Mouse (Mus musculus): Measurements from ENCODE around the gene Rpl26. TPM values are rescaled to one million over a fixed set of nuclear protein-coding genes. Genes with fewer than 3 reads are reported as not detected.
A peak's percentile ranks its signal among the peaks of the same experiment; 100 is the strongest.

The Rpl26 gene
- polyA plus RNA-seq, 1 experiment from 2014 or later, result 1,103 TPM

DNA sequence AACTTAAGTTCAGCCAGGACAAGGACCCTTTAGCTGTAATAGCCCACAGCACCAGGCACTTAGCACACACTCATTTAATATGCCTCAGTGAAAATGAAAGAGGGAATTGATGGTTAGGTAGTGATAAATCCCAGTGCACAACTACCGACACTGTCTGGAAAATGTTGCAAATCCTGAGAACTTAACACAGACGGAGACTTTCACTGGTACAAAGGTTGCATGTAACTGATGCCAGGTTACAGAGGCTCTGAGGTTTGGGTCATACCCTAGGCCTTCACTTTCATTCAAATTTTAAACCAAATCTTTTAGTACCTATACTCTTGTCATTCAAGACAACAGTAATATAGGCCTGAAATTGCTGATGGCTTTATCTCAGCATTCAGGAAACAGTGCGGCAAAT is 44.1 kb upstream of the Rpl26 start:
- no peak for DNase-seq
- H3K4me3 ChIP-seq (ENCODE audit: low read depth, low read length), result no peak overlapping the region
- no peak for TF ChIP-seq CTCF (IDR thresholded peaks at IDR 0.05; ENCODE audit: low read depth)
- ATAC-seq (ENCODE audit: insufficient read depth), result no peak
- no peak overlapping the region for H3K9ac ChIP-seq
- no peak overlapping the region for H3K4me2 ChIP-seq
- no peaks in the 10 kb centered on the region for H3K27me3 ChIP-seq (ENCODE audit: insufficient read depth, low read length)
- WGBS, result 87% methylated on average over 3 of the region's 3 CpGs
- no peaks in the 10 kb centered on the region for H3K9me3 ChIP-seq (ENCODE audit: low read depth, low read length)
- H3K36me3 ChIP-seq (ENCODE audit: insufficient read depth), result no peaks in the 10 kb centered on the region
- H3K27ac ChIP-seq (ENCODE audit: low read depth), result no peak overlapping the region
- H3K4me1 ChIP-seq (ENCODE audit: insufficient read depth), result peaks cover 4% of the 10 kb centered on the region; the same call in 1 of the 2 replicates

- H3K4me1 ChIP-seq (ENCODE audit: insufficient read depth), result 0 out of 2 replicates have a peak, but pooled peaks cover 3% of the 10 kb centered on the region
Observed at GRCm38 (mm10) chr11:68859943-68860593, 41.3 kb upstream of the Rpl26 start.

GRCm38 (mm10) chr11:68862260-68862659 is 39.1 kb upstream of the Rpl26 start:
- DNase-seq (no peak), ATAC-seq (ENCODE audit: insufficient read depth) (no peak)
- no peaks in the 10 kb centered on the region for H3K36me3 ChIP-seq (ENCODE audit: insufficient read depth)
- H3K27me3 ChIP-seq (ENCODE audit: insufficient read depth, low read length), result no peaks in the 10 kb centered on the region
- no peak overlapping the region for H3K4me3 ChIP-seq (ENCODE audit: low read depth, low read length)
- TF ChIP-seq CTCF (IDR thresholded peaks at IDR 0.05; ENCODE audit: low read depth), result no peak
- 75% methylated on average over 2 of the region's 2 CpGs for WGBS
- H3K9me3 ChIP-seq (ENCODE audit: low read depth, low read length), result no peaks in the 10 kb centered on the region
- no peak overlapping the region for H3K9ac ChIP-seq
- H3K4me1 ChIP-seq (ENCODE audit: insufficient read depth), result 0 out of 2 replicates have a peak, but pooled peaks cover 3% of the 10 kb centered on the region
- no peak overlapping the region for H3K27ac ChIP-seq (ENCODE audit: low read depth)
- H3K4me2 ChIP-seq, result no peak overlapping the region

More at GRCm38 (mm10) chr11:68859943-68860593, 41.3 kb upstream of the Rpl26 start:
- Histone ChIP-seq H3K9me3 (ENCODE audit: low read depth, low read length) (no peaks in the 10 kb centered on the region), H3K27me3 (ENCODE audit: insufficient read depth, low read length) (no peaks in the 10 kb centered on the region), H3K4me2 (no peak overlapping the region), H3K27ac (ENCODE audit: low read depth) (no peak overlapping the region), H3K9ac (no peak overlapping the region), H3K36me3 (ENCODE audit: insufficient read depth) (no peaks in the 10 kb centered on the region), H3K4me3 (ENCODE audit: low read depth, low read length) (no peak overlapping the region)
- DNase-seq (no peak), ATAC-seq (ENCODE audit: insufficient read depth) (no peak)
- TF ChIP-seq CTCF (IDR thresholded peaks at IDR 0.05; ENCODE audit: low read depth), result no peak
- 68% methylated on average over 8 of the region's 8 CpGs for WGBS

GRCm38 (mm10) chr11:68863631-68864091 is 37.7 kb upstream of the Rpl26 start:
- H3K27ac ChIP-seq (ENCODE audit: low read depth), result no peak overlapping the region

DNA sequence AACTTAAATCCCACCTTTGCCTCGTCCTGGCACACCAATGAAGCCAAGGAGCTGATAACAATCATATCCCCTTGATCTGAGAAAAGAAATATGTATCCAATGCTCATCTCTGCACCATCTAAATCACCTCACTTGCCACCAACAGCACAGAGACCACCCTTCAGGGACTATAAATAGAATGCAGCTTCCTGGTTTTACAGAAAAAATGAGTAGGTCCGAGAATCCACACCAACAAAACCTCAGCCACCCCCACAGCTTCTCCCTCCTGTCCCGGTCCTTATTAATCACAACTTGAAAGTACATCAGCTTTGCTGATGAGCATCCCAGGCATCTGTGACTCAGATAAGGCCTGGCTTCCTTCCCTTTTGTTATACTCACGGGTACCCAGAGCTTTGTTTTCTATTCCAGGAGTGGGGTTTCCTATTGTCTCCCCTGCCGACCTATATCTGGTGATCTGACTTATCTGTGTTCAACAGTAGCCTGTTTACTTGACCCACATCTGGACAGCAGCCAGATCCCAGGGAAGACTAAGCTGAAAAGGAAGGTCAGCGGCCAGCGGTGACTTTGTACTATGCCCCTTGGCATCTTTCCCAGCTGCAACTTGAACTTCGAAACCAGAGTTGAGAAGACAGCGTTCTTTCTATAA is 36.7 kb upstream of the Rpl26 start:
- H3K27ac ChIP-seq (ENCODE audit: low read depth), result no peak overlapping the region
- H3K4me2 ChIP-seq, result no peak overlapping the region
- H3K27me3 ChIP-seq (ENCODE audit: insufficient read depth, low read length), result no peaks in the 10 kb centered on the region
- 20% methylated on average over 9 of the region's 9 CpGs for WGBS
- DNase-seq (peak; percentile 94), ATAC-seq (ENCODE audit: insufficient read depth) (peak; percentile 86)
- no peaks in the 10 kb centered on the region for H3K9me3 ChIP-seq (ENCODE audit: low read depth, low read length)
- H3K4me3 ChIP-seq (ENCODE audit: low read depth, low read length), result no peak overlapping the region
- no peak overlapping the region for H3K9ac ChIP-seq
- H3K4me1 ChIP-seq (ENCODE audit: insufficient read depth), result 0 out of 2 replicates have a peak, but pooled peaks cover 6% of the 10 kb centered on the region
- TF ChIP-seq CTCF (IDR thresholded peaks at IDR 0.05; ENCODE audit: low read depth), result no peak
- H3K36me3 ChIP-seq (ENCODE audit: insufficient read depth), result no peaks in the 10 kb centered on the region

More at GRCm38 (mm10) chr11:68863631-68864091, 37.7 kb upstream of the Rpl26 start:
- no peaks in the 10 kb centered on the region for H3K27me3 ChIP-seq (ENCODE audit: insufficient read depth, low read length)
- TF ChIP-seq CTCF (IDR thresholded peaks at IDR 0.05; ENCODE audit: low read depth), result no peak
- 65% methylated on average over 4 of the region's 4 CpGs for WGBS
- H3K9ac ChIP-seq, result no peak overlapping the region
- no peaks in the 10 kb centered on the region for H3K36me3 ChIP-seq (ENCODE audit: insufficient read depth)
- 0 out of 2 replicates have a peak, but pooled peaks cover 6% of the 10 kb centered on the region for H3K4me1 ChIP-seq (ENCODE audit: insufficient read depth)
- ATAC-seq (ENCODE audit: insufficient read depth) (no peak), DNase-seq (no peak)
- no peaks in the 10 kb centered on the region for H3K9me3 ChIP-seq (ENCODE audit: low read depth, low read length)
- no peak overlapping the region for H3K4me2 ChIP-seq
- no peak overlapping the region for H3K4me3 ChIP-seq (ENCODE audit: low read depth, low read length)

GRCm38 (mm10) chr11:68871277-68871676 is 30.1 kb upstream of the Rpl26 start:
- H3K4me2 ChIP-seq, result no peak overlapping the region
- H3K27me3 ChIP-seq (ENCODE audit: insufficient read depth, low read length), result no peaks in the 10 kb centered on the region
- H3K9me3 ChIP-seq (ENCODE audit: low read depth, low read length), result no peaks in the 10 kb centered on the region
- H3K4me3 ChIP-seq (ENCODE audit: low read depth, low read length), result no peak overlapping the region
- WGBS, result 80% methylated on average over 9 of the region's 9 CpGs
- H3K9ac ChIP-seq, result no peak overlapping the region
- TF ChIP-seq CTCF (IDR thresholded peaks at IDR 0.05; ENCODE audit: low read depth), result no peak
- ATAC-seq (ENCODE audit: insufficient read depth) (no peak), DNase-seq (no peak)
- no peak overlapping the region for H3K27ac ChIP-seq (ENCODE audit: low read depth)
- H3K36me3 ChIP-seq (ENCODE audit: insufficient read depth), result no peaks in the 10 kb centered on the region
- 0 out of 2 replicates have a peak, but pooled peaks cover 3% of the 10 kb centered on the region for H3K4me1 ChIP-seq (ENCODE audit: insufficient read depth)

- ATAC-seq (ENCODE audit: insufficient read depth) (no peak; the same call in 1 of the 2 replicates), DNase-seq (peak; percentile 58)
- Histone ChIP-seq H3K4me1 (ENCODE audit: insufficient read depth) (0 out of 2 replicates have a peak, but pooled peaks cover 3% of the 10 kb centered on the region), H3K9me3 (ENCODE audit: low read depth, low read length) (no peaks in the 10 kb centered on the region), H3K27me3 (ENCODE audit: insufficient read depth, low read length) (no peaks in the 10 kb centered on the region), H3K27ac (ENCODE audit: low read depth) (no peak within 1 kb of the TSS), H3K9ac (no peak within 1 kb of the TSS), H3K36me3 (ENCODE audit: insufficient read depth) (no peaks in the 10 kb centered on the region), H3K4me2 (no peak within 1 kb of the TSS), H3K4me3 (ENCODE audit: low read depth, low read length) (no peak within 1 kb of the TSS)
- TF ChIP-seq CTCF (IDR thresholded peaks at IDR 0.05; ENCODE audit: low read depth), result no peak
- WGBS, result 42% methylated on average over 6 of the region's 6 CpGs
Observed at GRCm38 (mm10) chr11:68871748-68872147, 29.6 kb upstream of the Rpl26 start, which contains the start of gene Ndel1. Gene Ndel1 (minus strand): TSS chr11:68871858.

Measured in lung, embryonic 14.5 days (tissue).